Mouse (Mus musculus): Measurements from ENCODE around the gene Agt. TPM values are rescaled to one million over a fixed set of nuclear protein-coding genes. Genes with fewer than 3 reads are reported as not detected.

Agt gene
- total and polyA plus RNA-seq, 2 experiments from 2014 or later: 29.4 to 30.0 TPM

GRCm38 (mm10) chr8:124589393-124589792 lies 19.9 kb upstream of the Agt start:
- Histone ChIP-seq H3K4me2 (ENCODE audit: low read depth) (no peak overlapping the region), H3K9ac (no peak overlapping the region), H3K27ac (ENCODE audit: low read depth, low read length) (no peak overlapping the region), H3K4me1 (ENCODE audit: insufficient read depth) (no peaks in the 10 kb centered on the region), H3K9me3 (ENCODE audit: low read length) (no peaks in the 10 kb centered on the region), H3K4me3 (ENCODE audit: low read depth, low read length) (no peak overlapping the region), H3K36me3 (ENCODE audit: insufficient read depth) (no peaks in the 10 kb centered on the region), H3K27me3 (ENCODE audit: insufficient read depth, low read length) (no peaks in the 10 kb centered on the region)
- ATAC-seq (no peak), DNase-seq (no peak)
- 79% methylated on average over 4 of the region's 4 CpGs for WGBS
- TF ChIP-seq CTCF (IDR thresholded peaks at IDR 0.05; ENCODE audit: low read depth): no peak

DNA sequence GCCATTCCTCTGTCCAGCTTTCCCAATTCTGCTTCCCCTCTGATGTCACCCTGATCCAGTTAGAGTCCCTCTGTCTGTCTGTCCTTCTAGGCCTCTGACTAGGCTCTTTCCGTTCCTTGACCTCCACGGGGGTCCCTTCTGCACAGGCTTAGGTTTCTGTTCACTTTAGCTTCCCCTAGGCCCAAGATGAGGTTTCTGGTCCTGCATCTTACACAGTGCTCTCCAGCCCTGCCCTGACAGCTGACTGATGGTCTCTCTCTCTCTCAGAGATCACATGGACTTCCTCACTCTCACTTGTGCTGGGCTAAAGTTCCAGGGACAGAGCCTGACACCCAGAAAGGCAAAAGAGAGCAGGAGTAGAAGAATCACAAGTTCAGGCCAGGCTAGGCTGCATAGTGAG lies 17.1 kb upstream of the Agt start:
- no peak overlapping the region for H3K9ac ChIP-seq
- no peaks in the 10 kb centered on the region for H3K27me3 ChIP-seq (ENCODE audit: insufficient read depth, low read length)
- DNase-seq (no peak), ATAC-seq (no peak)
- H3K27ac ChIP-seq (ENCODE audit: low read depth, low read length): no peak overlapping the region
- 88% methylated on average over 2 of the region's 2 CpGs for WGBS
- H3K9me3 ChIP-seq (ENCODE audit: low read length): no peaks in the 10 kb centered on the region
- no peak overlapping the region for H3K4me3 ChIP-seq (ENCODE audit: low read depth, low read length)
- H3K4me1 ChIP-seq (ENCODE audit: insufficient read depth): no peaks in the 10 kb centered on the region
- TF ChIP-seq CTCF (IDR thresholded peaks at IDR 0.05; ENCODE audit: low read depth): no peak
- H3K4me2 ChIP-seq (ENCODE audit: low read depth): no peak overlapping the region
- H3K36me3 ChIP-seq (ENCODE audit: insufficient read depth): no peaks in the 10 kb centered on the region

DNA sequence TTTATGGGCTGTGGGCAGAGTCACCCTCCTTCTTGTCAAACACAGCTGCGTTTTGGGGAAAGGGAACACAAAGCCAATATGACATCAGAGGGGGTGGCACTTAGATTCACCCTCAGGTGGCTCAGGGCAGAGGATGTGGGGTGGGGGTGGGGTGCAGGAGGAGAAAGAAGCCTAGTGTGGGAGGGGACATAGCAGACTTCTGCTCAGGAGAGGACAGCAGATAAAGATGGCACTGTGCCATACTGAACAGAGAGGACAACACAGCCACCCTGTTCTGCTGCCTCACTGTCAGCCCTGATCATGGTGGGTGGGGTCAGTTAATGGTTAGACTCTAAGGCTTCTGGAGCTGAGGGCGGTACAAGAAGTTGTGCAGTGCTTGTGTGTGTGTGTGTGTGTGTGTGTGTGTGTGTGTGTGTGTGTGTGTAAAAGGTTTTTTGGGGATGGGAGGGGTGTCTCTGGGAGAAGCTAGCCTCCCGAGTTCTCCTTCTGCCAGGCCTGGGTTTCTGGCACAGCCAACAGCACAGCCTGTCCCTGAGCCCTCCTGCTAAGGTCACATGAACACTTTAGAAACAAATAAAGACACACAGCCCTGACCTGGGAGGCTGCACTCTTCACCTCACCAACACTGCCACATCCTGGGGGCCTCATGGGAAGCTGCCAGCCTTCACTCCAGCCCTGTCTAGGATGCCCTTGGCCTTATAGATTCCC lies 16.4 kb upstream of the Agt start:
- H3K27me3 ChIP-seq (ENCODE audit: insufficient read depth, low read length): no peaks in the 10 kb centered on the region
- no peak overlapping the region for H3K9ac ChIP-seq
- H3K4me1 ChIP-seq (ENCODE audit: insufficient read depth): no peaks in the 10 kb centered on the region
- H3K9me3 ChIP-seq (ENCODE audit: low read length): no peaks in the 10 kb centered on the region
- no peak overlapping the region for H3K4me2 ChIP-seq (ENCODE audit: low read depth)
- ATAC-seq (0 out of 2 replicates have a peak, but pooled peaks have one; percentile 43), DNase-seq (no peak)
- H3K4me3 ChIP-seq (ENCODE audit: low read depth, low read length): no peak overlapping the region
- H3K27ac ChIP-seq (ENCODE audit: low read depth, low read length): no peak overlapping the region
- WGBS: 44% methylated on average over 3 of the region's 3 CpGs
- H3K36me3 ChIP-seq (ENCODE audit: insufficient read depth): no peaks in the 10 kb centered on the region
- TF ChIP-seq CTCF (IDR thresholded peaks at IDR 0.05; ENCODE audit: low read depth): no peak

- Histone ChIP-seq H3K4me1 (ENCODE audit: insufficient read depth) (no peaks in the 10 kb centered on the region), H3K4me2 (ENCODE audit: low read depth) (no peak overlapping the region), H3K27me3 (ENCODE audit: insufficient read depth, low read length) (no peaks in the 10 kb centered on the region), H3K9ac (no peak overlapping the region), H3K9me3 (ENCODE audit: low read length) (no peaks in the 10 kb centered on the region), H3K27ac (ENCODE audit: low read depth, low read length) (no peak overlapping the region), H3K4me3 (ENCODE audit: low read depth, low read length) (no peak overlapping the region), H3K36me3 (ENCODE audit: insufficient read depth) (no peaks in the 10 kb centered on the region)
- ATAC-seq (no peak), DNase-seq (no peak)
- TF ChIP-seq CTCF (IDR thresholded peaks at IDR 0.05; ENCODE audit: low read depth): no peak
- 81% methylated on average over 1 of the region's 1 CpGs for WGBS
These were observed 7.2 kb upstream of the Agt start for GRCm38 (mm10) chr8:124576751-124577150.

GRCm38 (mm10) chr8:124575811-124576210 lies 6.3 kb upstream of the Agt start, which contains the start of gene Capn9:
Gene Capn9 (plus strand): TSS chr8:124576111.
- TF ChIP-seq CTCF (IDR thresholded peaks at IDR 0.05; ENCODE audit: low read depth): no peak
- Histone ChIP-seq H3K36me3 (ENCODE audit: insufficient read depth) (no peaks in the 10 kb centered on the region), H3K4me3 (ENCODE audit: low read depth, low read length) (no peak within 1 kb of the TSS), H3K27ac (ENCODE audit: low read depth, low read length) (no peak within 1 kb of the TSS), H3K4me2 (ENCODE audit: low read depth) (no peak within 1 kb of the TSS), H3K9ac (no peak within 1 kb of the TSS), H3K9me3 (ENCODE audit: low read length) (no peaks in the 10 kb centered on the region), H3K4me1 (ENCODE audit: insufficient read depth) (no peaks in the 10 kb centered on the region), H3K27me3 (ENCODE audit: insufficient read depth, low read length) (no peaks in the 10 kb centered on the region)
- no peak for DNase-seq
- no peak for ATAC-seq
- 95% methylated on average over 8 of the region's 8 CpGs for WGBS

GRCm38 (mm10) chr8:124573552-124574340 lies 4.2 kb upstream of the Agt start:
- H3K36me3 ChIP-seq (ENCODE audit: insufficient read depth): no peaks in the 10 kb centered on the region
- ATAC-seq (peak; percentile 66), DNase-seq (peak; percentile 88)
- no peaks in the 10 kb centered on the region for H3K27me3 ChIP-seq (ENCODE audit: insufficient read depth, low read length)
- 57% methylated on average over 15 of the region's 15 CpGs for WGBS
- H3K4me2 ChIP-seq (ENCODE audit: low read depth): no peak overlapping the region
- no peak overlapping the region for H3K9ac ChIP-seq
- no peaks in the 10 kb centered on the region for H3K4me1 ChIP-seq (ENCODE audit: insufficient read depth)
- H3K4me3 ChIP-seq (ENCODE audit: low read depth, low read length): no peak overlapping the region
- peak; percentile 89 for TF ChIP-seq CTCF (IDR thresholded peaks at IDR 0.05; ENCODE audit: low read depth)
- H3K27ac ChIP-seq (ENCODE audit: low read depth, low read length): no peak overlapping the region
- H3K9me3 ChIP-seq (ENCODE audit: low read length): no peaks in the 10 kb centered on the region

DNA sequence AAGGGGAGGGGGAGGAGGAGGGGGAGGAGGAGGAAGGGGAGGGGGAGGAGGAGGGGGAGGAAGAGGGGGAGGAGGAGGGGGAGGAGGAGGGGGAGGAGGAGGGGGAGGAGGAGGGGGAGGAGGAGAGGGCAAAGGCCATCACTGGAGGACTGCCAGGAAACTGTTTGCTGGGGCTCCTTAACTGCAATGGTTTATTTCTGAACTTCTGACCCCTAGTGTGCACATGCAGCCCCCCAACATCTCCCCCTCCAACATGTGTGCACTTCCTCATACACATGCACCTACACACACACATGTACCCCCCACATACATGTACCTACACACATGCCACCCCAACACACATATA lies 2.9 kb upstream of the Agt start:
- no peak overlapping the region for H3K4me2 ChIP-seq (ENCODE audit: low read depth)
- H3K27me3 ChIP-seq (ENCODE audit: insufficient read depth, low read length): no peaks in the 10 kb centered on the region
- DNase-seq (no peak), ATAC-seq (no peak)
- H3K27ac ChIP-seq (ENCODE audit: low read depth, low read length): no peak overlapping the region
- H3K4me1 ChIP-seq (ENCODE audit: insufficient read depth): no peaks in the 10 kb centered on the region
- no peak overlapping the region for H3K4me3 ChIP-seq (ENCODE audit: low read depth, low read length)
- H3K9me3 ChIP-seq (ENCODE audit: low read length): no peaks in the 10 kb centered on the region
- H3K9ac ChIP-seq: no peak overlapping the region
- TF ChIP-seq CTCF (IDR thresholded peaks at IDR 0.05; ENCODE audit: low read depth): no peak
- H3K36me3 ChIP-seq (ENCODE audit: insufficient read depth): no peaks in the 10 kb centered on the region
